Mouse (Mus musculus): ENCODE data around the gene Adam12. TPM values are rescaled to one million over a fixed set of nuclear protein-coding genes. Genes with fewer than 3 reads are reported as not detected.

Gene Adam12
- polyA plus RNA-seq, 1 experiment: 0.58 TPM

GRCm38 (mm10) chr7:134177051-134177450 lies 54.9 kb downstream of the Adam12 start:
- WGBS: 70% methylated on average over 2 of the region's 2 CpGs
- Histone ChIP-seq H3K4me3 (ENCODE audit: extremely low read depth, insufficient read depth, insufficient read length) (no peak overlapping the region), H3K27me3 (ENCODE audit: control insufficient read depth, insufficient read depth, low read length) (no peaks in the 10 kb centered on the region), H3K4me1 (ENCODE audit: control insufficient read depth, insufficient read depth, insufficient read length) (no peaks in the 10 kb centered on the region), H3K27ac (ENCODE audit: insufficient read depth, low read length) (no peak overlapping the region), H3K36me3 (ENCODE audit: control insufficient read depth, insufficient read depth, low read length) (no peaks in the 10 kb centered on the region)
- TF ChIP-seq CTCF (IDR thresholded peaks at IDR 0.05; ENCODE audit: extremely low read depth, insufficient read depth, insufficient read length, insufficient replicate concordance): no peak
- TF ChIP-seq POLR2A (IDR thresholded peaks at IDR 0.05; ENCODE audit: low read depth, low read length): no peak
- no peak for DNase-seq (ENCODE audit: low read depth in 1 of 2, low spot score in 2 of 2)

DNA sequence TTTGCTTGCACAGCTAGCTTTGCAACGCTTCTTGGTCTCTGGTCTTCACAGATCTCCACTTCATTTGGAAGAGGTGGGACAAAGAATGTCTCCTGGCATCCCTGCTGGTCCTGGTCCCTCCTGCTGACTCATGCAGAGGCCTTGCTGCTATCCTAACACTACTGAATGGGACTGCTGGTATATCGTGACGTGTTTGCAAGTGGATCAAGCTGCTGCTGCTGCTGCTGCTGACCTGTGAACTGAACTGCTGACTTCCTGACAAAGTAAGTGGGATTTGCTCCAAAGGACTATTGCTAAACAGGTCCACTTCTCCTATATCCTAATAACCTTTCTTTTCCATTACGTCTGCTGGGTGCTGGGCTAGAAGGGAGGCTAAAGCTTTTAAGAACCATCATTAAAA lies 56.7 kb downstream of the Adam12 start:
- TF ChIP-seq CTCF (IDR thresholded peaks at IDR 0.05; ENCODE audit: extremely low read depth, insufficient read depth, insufficient read length, insufficient replicate concordance) (no peak), POLR2A (IDR thresholded peaks at IDR 0.05; ENCODE audit: low read depth, low read length) (no peak)
- no peaks in the 10 kb centered on the region for H3K4me1 ChIP-seq (ENCODE audit: control insufficient read depth, insufficient read depth, insufficient read length)
- 87% methylated on average over 4 of the region's 4 CpGs for WGBS
- no peaks in the 10 kb centered on the region for H3K27me3 ChIP-seq (ENCODE audit: control insufficient read depth, insufficient read depth, low read length)
- H3K4me3 ChIP-seq (ENCODE audit: extremely low read depth, insufficient read depth, insufficient read length): no peak overlapping the region
- H3K36me3 ChIP-seq (ENCODE audit: control insufficient read depth, insufficient read depth, low read length): no peaks in the 10 kb centered on the region
- no peak overlapping the region for H3K27ac ChIP-seq (ENCODE audit: insufficient read depth, low read length)
- DNase-seq (ENCODE audit: low read depth in 1 of 2, low spot score in 2 of 2): no peak

- TF ChIP-seq POLR2A (IDR thresholded peaks at IDR 0.05; ENCODE audit: low read depth, low read length): no peak
- DNase-seq (ENCODE audit: low read depth in 1 of 2, low spot score in 2 of 2): no peak
- H3K4me3 ChIP-seq (ENCODE audit: extremely low read depth, insufficient read depth, insufficient read length): no peak overlapping the region
- no peaks in the 10 kb centered on the region for H3K36me3 ChIP-seq (ENCODE audit: control insufficient read depth, insufficient read depth, low read length)
- H3K27ac ChIP-seq (ENCODE audit: insufficient read depth, low read length): no peak overlapping the region
- H3K27me3 ChIP-seq (ENCODE audit: control insufficient read depth, insufficient read depth, low read length): no peaks in the 10 kb centered on the region
- H3K4me1 ChIP-seq (ENCODE audit: control insufficient read depth, insufficient read depth, insufficient read length): no peaks in the 10 kb centered on the region
- WGBS: 88% methylated on average over 14 of the region's 14 CpGs
These were observed 58.4 kb downstream of the Adam12 start for GRCm38 (mm10) chr7:134173442-134174090.

DNA sequence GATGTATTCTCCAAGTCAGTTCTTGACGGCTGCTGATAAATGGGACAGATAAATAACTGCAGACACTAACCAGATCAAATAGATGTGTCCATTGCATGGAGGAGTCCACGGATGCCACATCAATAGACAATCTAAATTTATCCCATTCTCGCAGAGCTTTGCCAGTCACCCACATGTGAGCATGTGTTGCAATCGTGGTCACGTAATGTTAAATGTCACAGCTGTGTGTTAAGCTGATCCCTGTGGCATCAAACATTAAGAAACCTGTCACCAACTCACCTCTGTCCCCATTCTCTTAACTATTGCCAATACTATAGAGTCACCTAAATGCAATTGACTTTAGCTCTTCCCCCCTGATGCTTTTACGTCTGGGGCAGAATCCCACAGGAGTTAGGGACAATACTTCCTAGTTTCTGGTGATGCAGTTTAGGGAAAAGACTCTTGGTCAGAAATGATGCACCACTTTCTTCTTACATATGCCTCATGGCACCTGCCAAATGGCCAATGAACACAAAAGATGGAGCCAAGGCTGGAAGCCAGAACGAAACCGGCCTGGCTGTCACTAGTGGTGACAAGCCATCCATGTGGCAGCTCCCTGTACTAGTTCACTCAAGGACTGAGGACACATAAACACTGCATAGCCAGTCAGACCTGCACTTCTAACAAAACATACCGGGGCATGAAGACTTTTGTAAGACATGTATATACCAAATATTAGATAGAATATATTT lies 61.6 kb downstream of the Adam12 start:
- no peak for DNase-seq (ENCODE audit: low read depth in 1 of 2, low spot score in 2 of 2)
- Histone ChIP-seq H3K36me3 (ENCODE audit: control insufficient read depth, insufficient read depth, low read length) (no peaks in the 10 kb centered on the region), H3K27ac (ENCODE audit: insufficient read depth, low read length) (no peak overlapping the region), H3K4me1 (ENCODE audit: control insufficient read depth, insufficient read depth, insufficient read length) (no peaks in the 10 kb centered on the region), H3K4me3 (ENCODE audit: extremely low read depth, insufficient read depth, insufficient read length) (no peak overlapping the region), H3K27me3 (ENCODE audit: control insufficient read depth, insufficient read depth, low read length) (no peaks in the 10 kb centered on the region)
- TF ChIP-seq CTCF (IDR thresholded peaks at IDR 0.05; ENCODE audit: extremely low read depth, insufficient read depth, insufficient read length, insufficient replicate concordance) (no peak), POLR2A (IDR thresholded peaks at IDR 0.05; ENCODE audit: low read depth, low read length) (no peak)
- 88% methylated on average over 9 of the region's 9 CpGs for WGBS

DNA sequence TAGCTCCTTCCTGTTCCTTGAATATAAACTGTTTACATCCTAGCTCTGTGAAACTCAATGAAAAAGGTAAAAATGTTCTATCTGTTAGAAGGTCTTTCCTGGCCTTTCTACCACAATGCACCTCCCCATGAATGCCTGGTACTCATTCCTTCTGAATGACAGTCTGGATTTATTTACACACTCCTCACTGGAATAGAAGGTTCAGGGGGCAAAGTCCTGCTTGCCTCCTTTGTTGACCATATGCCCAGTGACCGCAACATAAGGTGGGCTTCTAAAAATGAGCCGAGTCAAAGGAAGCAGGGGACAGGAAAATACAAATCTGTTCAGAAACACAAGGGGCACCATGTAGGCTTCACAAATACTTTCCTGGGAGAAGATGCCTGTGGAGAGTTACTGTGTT lies 62.2 kb downstream of the Adam12 start:
- H3K4me1 ChIP-seq (ENCODE audit: control insufficient read depth, insufficient read depth, insufficient read length): no peaks in the 10 kb centered on the region
- WGBS: 87% methylated on average over 2 of the region's 2 CpGs
- H3K36me3 ChIP-seq (ENCODE audit: control insufficient read depth, insufficient read depth, low read length): no peaks in the 10 kb centered on the region
- H3K4me3 ChIP-seq (ENCODE audit: extremely low read depth, insufficient read depth, insufficient read length): no peak overlapping the region
- no peak overlapping the region for H3K27ac ChIP-seq (ENCODE audit: insufficient read depth, low read length)
- no peak for DNase-seq (ENCODE audit: low read depth in 1 of 2, low spot score in 2 of 2)
- no peak for TF ChIP-seq CTCF (IDR thresholded peaks at IDR 0.05; ENCODE audit: extremely low read depth, insufficient read depth, insufficient read length, insufficient replicate concordance)
- TF ChIP-seq POLR2A (IDR thresholded peaks at IDR 0.05; ENCODE audit: low read depth, low read length): no peak
- H3K27me3 ChIP-seq (ENCODE audit: control insufficient read depth, insufficient read depth, low read length): no peaks in the 10 kb centered on the region

DNA sequence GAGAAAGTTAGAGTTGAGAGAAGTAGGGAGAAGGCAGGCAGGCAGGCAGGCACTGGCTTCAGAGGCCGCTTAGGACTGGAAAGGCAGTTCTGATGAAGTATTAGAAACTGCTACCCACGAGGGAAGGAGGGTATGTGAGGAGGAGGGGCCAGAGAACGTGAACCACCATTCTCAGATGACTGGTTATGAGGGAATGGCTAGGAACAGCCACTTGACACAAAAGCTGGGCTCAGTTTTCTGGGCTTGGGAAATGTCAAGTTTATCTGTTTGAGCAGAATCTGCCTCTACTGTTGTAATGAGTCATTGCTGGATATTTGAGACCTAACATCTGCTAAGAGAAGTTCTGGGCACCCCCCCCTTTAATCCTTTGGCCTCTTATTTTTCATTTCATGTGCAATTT lies 64.4 kb downstream of the Adam12 start:
- H3K4me1 ChIP-seq (ENCODE audit: control insufficient read depth, insufficient read depth, insufficient read length): no peaks in the 10 kb centered on the region
- H3K27me3 ChIP-seq (ENCODE audit: control insufficient read depth, insufficient read depth, low read length): no peaks in the 10 kb centered on the region
- H3K4me3 ChIP-seq (ENCODE audit: extremely low read depth, insufficient read depth, insufficient read length): no peak overlapping the region
- no peak overlapping the region for H3K27ac ChIP-seq (ENCODE audit: insufficient read depth, low read length)
- no peak for TF ChIP-seq POLR2A (IDR thresholded peaks at IDR 0.05; ENCODE audit: low read depth, low read length)
- TF ChIP-seq CTCF (IDR thresholded peaks at IDR 0.05; ENCODE audit: extremely low read depth, insufficient read depth, insufficient read length, insufficient replicate concordance): no peak
- DNase-seq (ENCODE audit: low read depth in 1 of 2, low spot score in 2 of 2): no peak
- 52% methylated on average over 3 of the region's 3 CpGs for WGBS
- H3K36me3 ChIP-seq (ENCODE audit: control insufficient read depth, insufficient read depth, low read length): no peaks in the 10 kb centered on the region

GRCm38 (mm10) chr7:134163751-134164150 lies 68.2 kb downstream of the Adam12 start:
- no peaks in the 10 kb centered on the region for H3K4me1 ChIP-seq (ENCODE audit: control insufficient read depth, insufficient read depth, insufficient read length)
- no peak overlapping the region for H3K4me3 ChIP-seq (ENCODE audit: extremely low read depth, insufficient read depth, insufficient read length)
- no peak overlapping the region for H3K27ac ChIP-seq (ENCODE audit: insufficient read depth, low read length)
- 97% methylated on average over 2 of the region's 2 CpGs for WGBS
- no peaks in the 10 kb centered on the region for H3K27me3 ChIP-seq (ENCODE audit: control insufficient read depth, insufficient read depth, low read length)
- TF ChIP-seq CTCF (IDR thresholded peaks at IDR 0.05; ENCODE audit: extremely low read depth, insufficient read depth, insufficient read length, insufficient replicate concordance): no peak
- TF ChIP-seq POLR2A (IDR thresholded peaks at IDR 0.05; ENCODE audit: low read depth, low read length): no peak
- H3K36me3 ChIP-seq (ENCODE audit: control insufficient read depth, insufficient read depth, low read length): no peaks in the 10 kb centered on the region
- DNase-seq (ENCODE audit: low read depth in 1 of 2, low spot score in 2 of 2): no peak

Measured in spleen, adult 2 months (tissue).